Mouse (Mus musculus): ENCODE data around the gene Mnx1. TPM values are rescaled to one million over a fixed set of nuclear protein-coding genes. Genes with fewer than 3 reads are reported as not detected.

Mnx1 gene
- total and polyA plus RNA-seq, 2 experiments from 2014 or later: not detected

DNA sequence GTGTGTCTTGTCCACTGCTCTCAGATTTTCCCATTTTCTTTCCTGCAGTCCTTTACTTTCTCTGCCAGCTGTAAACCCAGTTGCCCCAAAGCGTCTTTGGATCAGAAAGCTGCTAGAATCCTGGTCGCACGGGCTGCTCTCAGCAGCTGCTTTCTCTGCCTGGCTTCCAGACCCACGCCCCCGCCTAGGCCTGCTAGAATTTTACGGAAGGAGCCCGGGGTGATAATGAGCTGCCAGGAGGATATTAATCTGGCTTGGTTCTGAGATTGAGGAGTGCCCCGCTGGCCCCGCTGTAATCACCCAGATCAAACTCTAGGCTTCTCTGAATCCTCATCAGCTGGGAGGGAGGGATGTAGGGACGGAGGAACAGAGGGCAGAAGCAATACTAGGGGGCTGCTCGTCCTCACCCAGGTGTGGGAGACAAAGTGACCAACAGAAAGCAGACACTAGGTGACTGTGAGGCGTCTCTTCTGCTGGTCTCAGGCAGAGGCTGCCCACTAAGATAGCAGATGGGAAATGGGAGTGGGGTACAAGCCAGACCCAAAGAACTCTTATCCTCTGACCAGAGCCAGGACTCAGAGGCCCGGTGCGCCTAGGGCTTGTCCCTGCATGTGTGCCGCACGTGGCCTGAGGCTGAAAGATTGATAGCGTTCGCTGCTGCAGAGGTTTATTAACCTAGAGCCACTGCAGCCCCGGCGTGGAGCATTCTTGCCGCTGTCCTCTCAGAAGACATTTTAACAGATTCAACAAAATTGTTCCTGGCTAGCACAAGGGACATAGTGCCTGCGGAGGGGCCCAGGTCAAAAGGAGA is 6.2 kb downstream of the Mnx1 start:
- H3K27me3 ChIP-seq (ENCODE audit: control insufficient read depth, insufficient read depth, low read length): peaks cover 99% of the 10 kb centered on the region
- H3K4me2 ChIP-seq (ENCODE audit: low read depth, low read length): no peak overlapping the region
- no peaks in the 10 kb centered on the region for H3K9me3 ChIP-seq (replicated peaks; ENCODE audit: control insufficient read depth, low read length)
- WGBS: 3% methylated on average over 22 of the region's 22 CpGs
- H3K4me1 ChIP-seq (ENCODE audit: control insufficient read depth, insufficient read depth): peaks cover 6% of the 10 kb centered on the region; the same call in 1 of the 2 replicates
- ATAC-seq (ENCODE audit: insufficient read depth, low read depth): no peak
- TF ChIP-seq EP300 (IDR thresholded peaks at IDR 0.05; ENCODE audit: low read depth): no peak
- TF ChIP-seq CTCF (IDR thresholded peaks at IDR 0.05; ENCODE audit: low read depth): no peak
- H3K9ac ChIP-seq (replicated peaks; ENCODE audit: low read depth, low read length): no peak overlapping the region
- H3K36me3 ChIP-seq (replicated peaks; ENCODE audit: control insufficient read depth, insufficient read depth, low read length): no peaks in the 10 kb centered on the region
- no peak overlapping the region for H3K27ac ChIP-seq (ENCODE audit: low read depth)
- no peak for DNase-seq (ENCODE audit: low spot score)
- no peak overlapping the region for H3K4me3 ChIP-seq (ENCODE audit: low read depth, low read length)

- WGBS: 8% methylated on average over 11 of the region's 11 CpGs
- no peak for DNase-seq (ENCODE audit: low spot score)
- no peak for TF ChIP-seq EP300 (IDR thresholded peaks at IDR 0.05; ENCODE audit: low read depth)
- TF ChIP-seq CTCF (IDR thresholded peaks at IDR 0.05; ENCODE audit: low read depth): no peak
- peaks cover 99% of the 10 kb centered on the region for H3K27me3 ChIP-seq (ENCODE audit: control insufficient read depth, insufficient read depth, low read length)
- H3K4me1 ChIP-seq (ENCODE audit: control insufficient read depth, insufficient read depth): peaks cover 6% of the 10 kb centered on the region; the same call in 1 of the 2 replicates
- no peaks in the 10 kb centered on the region for H3K36me3 ChIP-seq (replicated peaks; ENCODE audit: control insufficient read depth, insufficient read depth, low read length)
- no peak overlapping the region for H3K4me3 ChIP-seq (ENCODE audit: low read depth, low read length)
- no peaks in the 10 kb centered on the region for H3K9me3 ChIP-seq (replicated peaks; ENCODE audit: control insufficient read depth, low read length)
- H3K27ac ChIP-seq (ENCODE audit: low read depth): no peak overlapping the region
- no peak for ATAC-seq (ENCODE audit: insufficient read depth, low read depth)
- H3K4me2 ChIP-seq (ENCODE audit: low read depth, low read length): no peak overlapping the region
- no peak overlapping the region for H3K9ac ChIP-seq (replicated peaks; ENCODE audit: low read depth, low read length)
Observed at GRCm38 (mm10) chr5:29471396-29471795, 6.9 kb downstream of the Mnx1 start.

DNA sequence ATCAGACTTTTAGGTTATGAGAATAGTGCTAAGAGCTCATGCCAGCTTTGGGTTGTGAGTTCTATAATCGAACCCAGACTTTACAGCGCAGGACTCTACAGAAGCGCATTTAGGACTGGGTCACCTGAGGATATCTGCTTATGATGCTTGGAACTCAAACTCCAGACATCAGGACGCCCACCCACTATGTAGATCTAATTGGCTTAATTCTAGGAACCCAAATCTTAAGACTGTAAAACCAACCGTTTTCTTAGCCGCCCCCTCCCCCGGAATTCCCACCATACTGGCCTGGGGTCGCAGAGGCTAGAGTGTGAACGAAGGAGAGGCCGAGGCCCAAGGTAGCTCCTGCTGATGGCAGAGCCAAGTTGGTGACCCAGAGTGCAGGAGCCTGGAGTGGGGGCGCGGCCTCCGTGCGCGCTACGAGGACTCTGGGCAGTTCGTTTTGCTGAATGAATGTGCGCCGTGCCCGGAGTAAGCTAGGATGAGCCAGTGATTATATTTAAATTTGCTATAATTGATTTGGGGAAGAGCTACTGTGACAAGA is 7.3 kb downstream of the Mnx1 start:
- TF ChIP-seq EP300 (IDR thresholded peaks at IDR 0.05; ENCODE audit: low read depth): no peak
- no peak for TF ChIP-seq CTCF (IDR thresholded peaks at IDR 0.05; ENCODE audit: low read depth)
- Histone ChIP-seq H3K27me3 (ENCODE audit: control insufficient read depth, insufficient read depth, low read length) (peaks cover 97% of the 10 kb centered on the region), H3K4me2 (ENCODE audit: low read depth, low read length) (no peak overlapping the region), H3K9ac (replicated peaks; ENCODE audit: low read depth, low read length) (no peak overlapping the region), H3K27ac (ENCODE audit: low read depth) (no peak overlapping the region), H3K36me3 (replicated peaks; ENCODE audit: control insufficient read depth, insufficient read depth, low read length) (no peaks in the 10 kb centered on the region), H3K9me3 (replicated peaks; ENCODE audit: control insufficient read depth, low read length) (no peaks in the 10 kb centered on the region), H3K4me3 (ENCODE audit: low read depth, low read length) (no peak overlapping the region), H3K4me1 (ENCODE audit: control insufficient read depth, insufficient read depth) (peaks cover 6% of the 10 kb centered on the region; the same call in 1 of the 2 replicates)
- ATAC-seq (ENCODE audit: insufficient read depth, low read depth) (no peak), DNase-seq (ENCODE audit: low spot score) (no peak)
- 6% methylated on average over 20 of the region's 20 CpGs for WGBS

DNA sequence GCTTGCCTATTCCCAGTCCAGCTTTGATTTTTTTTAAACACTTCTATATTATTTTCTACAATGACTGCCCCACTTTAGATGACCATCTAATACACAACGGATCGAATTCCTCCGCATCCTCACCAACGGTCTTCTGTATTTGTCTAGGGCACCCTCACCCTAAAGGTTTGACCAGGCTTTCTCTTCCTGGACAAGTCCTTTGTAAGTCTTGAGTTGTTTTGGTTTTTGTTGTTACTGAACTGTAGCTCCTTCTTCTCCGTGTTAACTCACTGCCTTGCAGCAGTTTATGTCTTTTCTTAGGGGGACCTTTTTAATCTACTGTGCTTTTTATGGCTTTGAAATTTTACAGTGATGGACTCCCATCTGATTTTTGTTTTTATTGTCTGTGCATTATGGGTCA is 8.0 kb downstream of the Mnx1 start:
- TF ChIP-seq EP300 (IDR thresholded peaks at IDR 0.05; ENCODE audit: low read depth): no peak

DNA sequence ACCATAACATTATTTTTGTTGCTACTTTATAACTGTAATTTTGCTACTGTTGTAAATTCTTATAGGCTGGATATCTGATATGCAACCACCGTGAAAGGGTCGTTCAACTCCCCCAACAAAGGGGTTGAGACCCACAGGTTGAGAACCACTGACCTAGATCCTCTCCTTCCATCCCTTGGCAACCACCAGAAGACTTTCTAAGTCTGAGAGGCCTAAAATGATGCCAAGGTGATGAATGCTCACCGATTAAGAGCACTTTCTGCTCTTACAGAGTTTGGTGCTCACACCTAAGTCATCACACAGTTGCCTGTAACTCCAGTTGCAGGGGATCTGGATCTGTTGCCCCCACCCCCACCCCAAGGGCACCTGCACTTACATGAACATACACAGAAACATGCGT is 8.8 kb downstream of the Mnx1 start:
- no peak overlapping the region for H3K4me2 ChIP-seq (ENCODE audit: low read depth, low read length)
- no peaks in the 10 kb centered on the region for H3K9me3 ChIP-seq (replicated peaks; ENCODE audit: control insufficient read depth, low read length)
- peaks cover 83% of the 10 kb centered on the region for H3K27me3 ChIP-seq (ENCODE audit: control insufficient read depth, insufficient read depth, low read length)
- no peak overlapping the region for H3K4me3 ChIP-seq (ENCODE audit: low read depth, low read length)
- no peak overlapping the region for H3K9ac ChIP-seq (replicated peaks; ENCODE audit: low read depth, low read length)
- DNase-seq (ENCODE audit: low spot score) (no peak), ATAC-seq (ENCODE audit: insufficient read depth, low read depth) (no peak)
- TF ChIP-seq CTCF (IDR thresholded peaks at IDR 0.05; ENCODE audit: low read depth): no peak
- no peak for TF ChIP-seq EP300 (IDR thresholded peaks at IDR 0.05; ENCODE audit: low read depth)
- 15% methylated on average over 4 of the region's 4 CpGs for WGBS
- H3K27ac ChIP-seq (ENCODE audit: low read depth): no peak overlapping the region
- H3K4me1 ChIP-seq (ENCODE audit: control insufficient read depth, insufficient read depth): peaks cover 6% of the 10 kb centered on the region; the same call in 1 of the 2 replicates
- H3K36me3 ChIP-seq (replicated peaks; ENCODE audit: control insufficient read depth, insufficient read depth, low read length): no peaks in the 10 kb centered on the region

More for the DNA sequence above, 8.0 kb downstream of the Mnx1 start:
- Histone ChIP-seq H3K27me3 (ENCODE audit: control insufficient read depth, insufficient read depth, low read length) (peaks cover 91% of the 10 kb centered on the region), H3K4me3 (ENCODE audit: low read depth, low read length) (no peak overlapping the region), H3K9ac (replicated peaks; ENCODE audit: low read depth, low read length) (no peak overlapping the region), H3K27ac (ENCODE audit: low read depth) (no peak overlapping the region), H3K36me3 (replicated peaks; ENCODE audit: control insufficient read depth, insufficient read depth, low read length) (no peaks in the 10 kb centered on the region), H3K4me2 (ENCODE audit: low read depth, low read length) (no peak overlapping the region), H3K4me1 (ENCODE audit: control insufficient read depth, insufficient read depth) (peaks cover 6% of the 10 kb centered on the region; the same call in 1 of the 2 replicates), H3K9me3 (replicated peaks; ENCODE audit: control insufficient read depth, low read length) (no peaks in the 10 kb centered on the region)
- WGBS: 18% methylated on average over 5 of the region's 5 CpGs
- DNase-seq (ENCODE audit: low spot score) (no peak), ATAC-seq (ENCODE audit: insufficient read depth, low read depth) (no peak)

All from heart, postnatal 0 days (tissue).